Mouse (Mus musculus): ENCODE measurements around the gene Gm11027.

Gene Gm11027

GRCm38 (mm10) chr12:116279181-116279580, 4.0 kb downstream of the Gm11027 start:
- no peak for DNase-seq (ENCODE audit: low read depth, low spot score)

- DNase-seq (ENCODE audit: low read depth, low spot score), result no peak
Measured at GRCm38 (mm10) chr12:116280149-116280652, 5.0 kb downstream of the Gm11027 start.

- DNase-seq (ENCODE audit: low read depth, low spot score), result peak; percentile 98
Measured at GRCm38 (mm10) chr12:116280653-116281364, 5.6 kb downstream of the Gm11027 start, which contains the start of gene Esyt2. TSS of gene Esyt2 (plus strand) at chr12:116281196.

GRCm38 (mm10) chr12:116281427-116282281, 6.5 kb downstream of the Gm11027 start:
- peak; percentile 18 for DNase-seq (ENCODE audit: low read depth, low spot score)

- DNase-seq (ENCODE audit: low read depth, low spot score), result no peak
Measured at GRCm38 (mm10) chr12:116282856-116283255, 7.7 kb downstream of the Gm11027 start.

GRCm38 (mm10) chr12:116283511-116283910, 8.3 kb downstream of the Gm11027 start:
- no peak for DNase-seq (ENCODE audit: low read depth, low spot score)

GRCm38 (mm10) chr12:116293185-116293584, 18.0 kb downstream of the Gm11027 start:
- no peak for DNase-seq (ENCODE audit: low read depth, low spot score)

- DNase-seq (ENCODE audit: low read depth, low spot score), result no peak
Measured at GRCm38 (mm10) chr12:116293599-116294292, 18.6 kb downstream of the Gm11027 start.

GRCm38 (mm10) chr12:116299906-116300305, 24.7 kb downstream of the Gm11027 start:
- no peak for DNase-seq (ENCODE audit: low read depth, low spot score)

- DNase-seq (ENCODE audit: low read depth, low spot score), result no peak
Measured at GRCm38 (mm10) chr12:116302181-116302580, 27.0 kb downstream of the Gm11027 start.

- no peak for DNase-seq (ENCODE audit: low read depth, low spot score)
Measured at GRCm38 (mm10) chr12:116306042-116306441, 30.9 kb downstream of the Gm11027 start.

GRCm38 (mm10) chr12:116307870-116308269, 32.7 kb downstream of the Gm11027 start:
- DNase-seq (ENCODE audit: low read depth, low spot score), result no peak

- no peak for DNase-seq (ENCODE audit: low read depth, low spot score)
Measured at GRCm38 (mm10) chr12:116308612-116309011, 33.4 kb downstream of the Gm11027 start.

- no peak for DNase-seq (ENCODE audit: low read depth, low spot score)
Measured at GRCm38 (mm10) chr12:116313816-116314215, 38.6 kb downstream of the Gm11027 start.

GRCm38 (mm10) chr12:116315498-116315897, 40.3 kb downstream of the Gm11027 start:
- no peak for DNase-seq (ENCODE audit: low read depth, low spot score)

- DNase-seq (ENCODE audit: low read depth, low spot score), result no peak
Measured at GRCm38 (mm10) chr12:116317818-116318217, 42.6 kb downstream of the Gm11027 start.

Measured in WW6 (cell line).